Mouse (Mus musculus): ENCODE measurements around the gene Spi1.
"Not testable (repeated sequence)": the region's sequence is repeated elsewhere in the genome, so short reads cannot be mapped to it uniquely, and the experiment has no call there.

The Spi1 gene

GRCm38 (mm10) chr2:91081775-91082695 lies at the start of gene Spi1:
Gene Spi1 (plus strand): TSS chr2:91082390.
- DNase-seq (ENCODE audit: low read depth, low spot score): no peak

- no peak for DNase-seq (ENCODE audit: low read depth, low spot score)
These were observed 49.2 kb upstream of the Spi1 start for GRCm38 (mm10) chr2:91033000-91033399.

- DNase-seq (ENCODE audit: low read depth, low spot score): no peak
These were observed 46.8 kb upstream of the Spi1 start, which contains the start of gene Rapsn for GRCm38 (mm10) chr2:91035385-91035784. Gene Rapsn (plus strand): TSS chr2:91035620.

- no peak for DNase-seq (ENCODE audit: low read depth, low spot score)
These were observed 40.4 kb upstream of the Spi1 start for GRCm38 (mm10) chr2:91041786-91042185.

GRCm38 (mm10) chr2:91042651-91043398 lies 39.4 kb upstream of the Spi1 start:
- DNase-seq (ENCODE audit: low read depth, low spot score): no peak

GRCm38 (mm10) chr2:91044727-91045126 lies 37.5 kb upstream of the Spi1 start:
- DNase-seq (ENCODE audit: low read depth, low spot score): no peak

GRCm38 (mm10) chr2:91045805-91046204 lies 36.4 kb upstream of the Spi1 start:
- DNase-seq (ENCODE audit: low read depth, low spot score): not testable (repeated sequence)

- no peak for DNase-seq (ENCODE audit: low read depth, low spot score)
These were observed 34.8 kb upstream of the Spi1 start for GRCm38 (mm10) chr2:91047359-91047758.

GRCm38 (mm10) chr2:91051917-91052316 lies 30.3 kb upstream of the Spi1 start:
- no peak for DNase-seq (ENCODE audit: low read depth, low spot score)

- DNase-seq (ENCODE audit: low read depth, low spot score): no peak
These were observed 29.4 kb upstream of the Spi1 start for GRCm38 (mm10) chr2:91052752-91053151.

GRCm38 (mm10) chr2:91053181-91053933 lies 28.8 kb upstream of the Spi1 start:
- no peak for DNase-seq (ENCODE audit: low read depth, low spot score)

- DNase-seq (ENCODE audit: low read depth, low spot score): peak; percentile 81
These were observed 28.2 kb upstream of the Spi1 start, which contains the start of gene Psmc3 for GRCm38 (mm10) chr2:91053934-91054382. Gene Psmc3 (plus strand): TSS chr2:91054009.

GRCm38 (mm10) chr2:91058435-91058834 lies 23.8 kb upstream of the Spi1 start:
- DNase-seq (ENCODE audit: low read depth, low spot score): no peak

- no peak for DNase-seq (ENCODE audit: low read depth, low spot score)
These were observed 22.8 kb upstream of the Spi1 start for GRCm38 (mm10) chr2:91059376-91059775.

- DNase-seq (ENCODE audit: low read depth, low spot score): no peak
These were observed 21.4 kb upstream of the Spi1 start for GRCm38 (mm10) chr2:91060544-91061355.

- no peak for DNase-seq (ENCODE audit: low read depth, low spot score)
These were observed 20.2 kb upstream of the Spi1 start for GRCm38 (mm10) chr2:91061849-91062481.

- no peak for DNase-seq (ENCODE audit: low read depth, low spot score)
These were observed 19.2 kb upstream of the Spi1 start for GRCm38 (mm10) chr2:91062779-91063606.

- no peak for DNase-seq (ENCODE audit: low read depth, low spot score)
These were observed 18.0 kb upstream of the Spi1 start for GRCm38 (mm10) chr2:91064211-91064610.

GRCm38 (mm10) chr2:91065544-91065943 lies 16.6 kb upstream of the Spi1 start:
- no peak for DNase-seq (ENCODE audit: low read depth, low spot score)
